Comparison of ENCODE assay signal across 13 mouse cellular contexts in the genomic region with DNA sequence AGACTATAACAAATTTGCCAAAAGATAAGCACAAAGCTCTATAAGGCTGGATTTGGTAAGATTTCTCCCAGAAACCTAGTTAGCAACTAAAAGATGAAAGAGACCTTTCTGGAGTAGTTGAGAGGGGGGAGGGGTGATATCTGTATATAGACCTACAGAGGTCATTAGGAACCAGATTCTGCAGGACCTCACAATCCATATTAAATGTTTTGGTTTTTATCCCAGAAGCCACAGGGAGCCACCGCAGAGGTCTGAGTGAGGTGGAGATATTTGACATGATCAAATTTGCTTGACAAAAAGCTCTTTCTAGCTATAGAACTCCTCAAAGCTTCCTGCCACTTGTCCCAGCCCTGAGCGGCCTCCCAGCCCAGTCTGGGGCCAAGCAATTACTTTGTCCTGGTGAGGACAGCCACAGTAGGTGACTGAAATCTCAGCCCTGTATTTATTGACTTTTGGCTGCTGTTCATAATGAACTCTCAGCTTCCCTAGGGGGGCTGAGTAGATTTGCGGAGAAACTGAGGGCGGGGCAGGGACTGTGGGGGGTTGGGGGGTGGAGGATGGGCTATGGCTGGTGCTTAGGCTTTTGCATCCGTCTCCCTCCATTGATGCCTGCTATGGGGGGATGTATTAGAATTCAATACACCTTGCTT.
A peak's percentile ranks its signal among the peaks of the same experiment; 100 is the strongest.
DNase-seq lines count a peak whose midpoint lies in the region; ATAC-seq lines count a peak whose summit lies in the region.
"Had no signal": no experiment of that assay in that cellular context is flagged by ENCODE, and none has a peak within 500 bp of the region (broad histone marks: within the 10 kb centered on the region; RNA-seq: fewer than 3 reads in every experiment).

No protein-coding gene starts in this region.

- H3K4me3 ChIP-seq in forebrain, embryonic 12.5 days (replicated peaks), result no peak overlapping the region
- no peak overlapping the region for H3K4me3 ChIP-seq in hindbrain, embryonic 15.5 days
- no peak overlapping the region for H3K4me3 ChIP-seq in midbrain, embryonic 16.5 days (ENCODE audit: low read depth, low read length)
- no peak overlapping the region for H3K4me3 ChIP-seq in kidney, embryonic 15.5 days (replicated peaks)
- H3K4me3 ChIP-seq: heart, adult 2 months had no signal

- no peak overlapping the region for H3K27ac ChIP-seq in forebrain, embryonic 12.5 days
- no peak overlapping the region for H3K27ac ChIP-seq in hindbrain, embryonic 15.5 days (replicated peaks)
- H3K27ac ChIP-seq in midbrain, embryonic 16.5 days (ENCODE audit: low read length), result no peak overlapping the region
- no peak overlapping the region for H3K27ac ChIP-seq in kidney, embryonic 15.5 days
- H3K27ac ChIP-seq: heart, adult 2 months had no signal

- peaks cover 46% of the 10 kb centered on the region for H3K27me3 ChIP-seq in forebrain, embryonic 12.5 days
- no peaks in the 10 kb centered on the region for H3K27me3 ChIP-seq in hindbrain, embryonic 15.5 days
- H3K27me3 ChIP-seq in midbrain, embryonic 16.5 days (ENCODE audit: control insufficient read depth, insufficient read depth, low read depth, low read length), result no peaks in the 10 kb centered on the region
- H3K27me3 ChIP-seq in kidney, embryonic 15.5 days, result no peaks in the 10 kb centered on the region
- H3K27me3 ChIP-seq: Patski had no signal

- WGBS in forebrain, embryonic 12.5 days, result 3% methylated on average over 5 of the region's 5 CpGs
- 1% methylated on average over 5 of the region's 5 CpGs for WGBS in hindbrain, embryonic 15.5 days
- WGBS in midbrain, embryonic 16.5 days, result 2% methylated on average over 5 of the region's 5 CpGs
- WGBS in kidney, embryonic 15.5 days, result 7% methylated on average over 5 of the region's 5 CpGs

- no peaks in the 10 kb centered on the region for H3K36me3 ChIP-seq in forebrain, embryonic 12.5 days (replicated peaks)
- no peaks in the 10 kb centered on the region for H3K36me3 ChIP-seq in hindbrain, embryonic 15.5 days
- H3K36me3 ChIP-seq in midbrain, embryonic 16.5 days (ENCODE audit: control insufficient read depth, insufficient read depth, low read length), result no peaks in the 10 kb centered on the region
- no peaks in the 10 kb centered on the region for H3K36me3 ChIP-seq in kidney, embryonic 15.5 days

- H3K4me2 ChIP-seq in forebrain, embryonic 12.5 days, result no peak overlapping the region
- H3K4me2 ChIP-seq in hindbrain, embryonic 15.5 days, result no peak overlapping the region
- no peak overlapping the region for H3K4me2 ChIP-seq in midbrain, embryonic 16.5 days (ENCODE audit: low read length)
- no peak overlapping the region for H3K4me2 ChIP-seq in kidney, embryonic 15.5 days

- peak; percentile 6 for DNase-seq in embryo, embryonic 10 days (ENCODE audit: low spot score)
- DNase-seq in cerebellum, adult 18-20 months, result no peak
- no peak for DNase-seq in kidney, adult 9 months
- DNase-seq: adrenal gland, postnatal 10 days; cerebellum, postnatal 25 days; heart, adult 2 months; heart, postnatal 4 days; liver, postnatal 0 days had no signal

- no peaks in the 10 kb centered on the region for H3K9me3 ChIP-seq in forebrain, embryonic 12.5 days
- H3K9me3 ChIP-seq in hindbrain, embryonic 15.5 days, result no peaks in the 10 kb centered on the region
- H3K9me3 ChIP-seq in midbrain, embryonic 16.5 days (replicated peaks; ENCODE audit: control insufficient read depth, low read length, poor library complexity, severe bottlenecking), result no peaks in the 10 kb centered on the region
- no peaks in the 10 kb centered on the region for H3K9me3 ChIP-seq in kidney, embryonic 15.5 days (replicated peaks)

- H3K4me1 ChIP-seq in forebrain, embryonic 12.5 days, result peaks cover 8% of the 10 kb centered on the region
- peaks cover 7% of the 10 kb centered on the region for H3K4me1 ChIP-seq in hindbrain, embryonic 15.5 days (replicated peaks)
- peaks cover 4% of the 10 kb centered on the region; the same call in 1 of the 2 replicates for H3K4me1 ChIP-seq in midbrain, embryonic 16.5 days (ENCODE audit: control insufficient read depth, insufficient read depth, low read length)
- H3K4me1 ChIP-seq in kidney, embryonic 15.5 days, result no peaks in the 10 kb centered on the region

- no peak overlapping the region for H3K9ac ChIP-seq in forebrain, embryonic 12.5 days
- no peak overlapping the region for H3K9ac ChIP-seq in hindbrain, embryonic 15.5 days
- H3K9ac ChIP-seq in midbrain, embryonic 16.5 days (ENCODE audit: low read depth, low read length), result no peak overlapping the region
- no peak overlapping the region for H3K9ac ChIP-seq in kidney, embryonic 15.5 days
- H3K9ac ChIP-seq: liver, postnatal 0 days had no signal

- ATAC-seq in forebrain, embryonic 12.5 days (ENCODE audit: low FRiP score), result peak; percentile 70
- ATAC-seq in hindbrain, embryonic 15.5 days (ENCODE audit: low FRiP score, low read depth), result peak; percentile 66
- peak; percentile 64 for ATAC-seq in midbrain, embryonic 16.5 days
- no peak for ATAC-seq in kidney, embryonic 15.5 days (replicated peaks; ENCODE audit: low FRiP score)
- ATAC-seq: liver, postnatal 0 days; Patski had no signal
